Mouse (Mus musculus): Measurements from ENCODE around the gene Alcam.
A peak's percentile ranks its signal among the peaks of the same experiment; 100 is the strongest.

Alcam gene

GRCm38 (mm10) chr16:52368521-52368920, 85.4 kb downstream of the Alcam start:
- no peak for DNase-seq (ENCODE audit: low read depth, low spot score)

GRCm38 (mm10) chr16:52366915-52367314, 87.0 kb downstream of the Alcam start:
- DNase-seq (ENCODE audit: low read depth, low spot score) = no peak

GRCm38 (mm10) chr16:52363944-52364511, 89.8 kb downstream of the Alcam start:
- no peak for DNase-seq (ENCODE audit: low read depth, low spot score)

- DNase-seq (ENCODE audit: low read depth, low spot score) = no peak
Measured at GRCm38 (mm10) chr16:52343467-52344033, 110.3 kb downstream of the Alcam start.

DNA sequence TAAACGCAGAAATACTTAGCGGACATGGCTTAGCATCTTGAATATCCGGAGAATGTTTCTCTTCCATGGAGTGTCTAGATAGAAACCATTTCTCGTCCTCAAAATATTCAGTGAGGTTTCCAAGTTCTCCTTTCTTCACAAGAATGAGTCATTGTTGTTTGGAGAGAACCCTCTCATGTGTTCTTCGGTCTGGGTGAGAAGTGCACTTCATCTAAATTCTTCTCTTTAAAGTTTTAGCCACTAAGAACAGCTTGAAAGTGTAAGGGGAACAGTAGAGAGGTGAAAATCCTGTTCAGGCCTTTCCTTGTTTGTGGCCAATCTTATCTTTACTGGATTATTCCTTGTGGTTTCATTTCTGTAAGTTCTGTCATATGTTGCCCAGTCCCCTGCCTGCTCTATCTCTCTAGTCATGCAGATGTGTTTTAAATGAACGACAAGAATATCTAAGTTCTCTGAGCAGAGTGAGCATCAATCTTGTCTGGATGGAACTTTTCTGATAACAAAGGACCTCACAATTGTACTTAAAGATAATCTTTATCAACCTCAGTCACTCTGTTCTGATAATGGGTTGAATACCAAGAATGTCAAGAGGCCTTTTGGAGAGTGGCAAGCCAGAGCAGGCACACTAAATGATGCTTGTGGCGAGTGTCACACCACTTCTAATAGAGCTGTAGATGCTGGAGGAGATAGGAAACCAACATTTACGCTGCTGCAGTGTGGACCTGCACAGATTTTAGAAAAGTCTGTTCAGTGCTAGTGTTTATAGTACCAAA, 111.0 kb downstream of the Alcam start:
- DNase-seq (ENCODE audit: low read depth, low spot score) = no peak

GRCm38 (mm10) chr16:52334084-52334483, 119.8 kb downstream of the Alcam start:
- DNase-seq (ENCODE audit: low read depth, low spot score) = no peak

DNA sequence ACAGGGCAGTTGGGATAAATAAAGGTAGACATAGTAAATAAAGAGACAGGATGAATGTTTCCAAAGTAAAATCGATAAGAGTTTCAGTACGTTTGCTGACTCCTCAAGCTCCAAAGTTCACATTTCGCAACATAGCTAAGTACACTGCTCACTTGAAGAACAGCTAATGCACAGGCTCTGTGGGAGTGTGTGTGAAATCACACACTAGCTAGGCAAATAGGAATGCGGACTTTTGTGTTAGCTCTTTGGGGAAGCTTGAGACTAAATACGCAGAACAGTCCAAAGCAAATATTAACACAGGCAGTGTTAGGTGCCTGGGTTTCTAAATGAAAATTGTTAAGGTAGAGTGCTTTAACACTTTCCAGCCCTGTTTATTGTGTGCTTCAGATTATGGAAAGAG, 120.2 kb downstream of the Alcam start:
- no peak for DNase-seq (ENCODE audit: low read depth, low spot score)

- DNase-seq (ENCODE audit: low read depth, low spot score) = no peak
Measured at GRCm38 (mm10) chr16:52331341-52331830, 122.5 kb downstream of the Alcam start.

DNA sequence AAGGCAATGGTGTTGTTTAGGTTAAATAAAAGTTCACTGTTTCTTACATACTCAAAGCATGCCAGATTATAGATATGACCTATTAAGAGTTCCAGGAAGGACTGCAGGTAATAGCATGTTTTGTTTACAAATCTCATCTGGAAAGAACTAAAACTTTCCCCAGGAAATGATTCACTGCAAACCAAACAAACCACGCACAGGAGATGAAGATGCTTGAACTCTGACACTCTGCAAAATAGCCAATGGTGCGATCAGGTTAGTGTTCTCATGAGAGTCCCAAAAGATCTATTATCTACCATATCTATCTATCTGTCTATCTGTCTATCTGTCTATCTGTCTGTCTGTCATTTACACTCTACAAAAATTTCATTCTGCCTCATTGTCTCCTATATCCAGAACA, 124.5 kb downstream of the Alcam start:
- no peak for DNase-seq (ENCODE audit: low read depth, low spot score)

GRCm38 (mm10) chr16:52319229-52319628, 134.6 kb downstream of the Alcam start:
- DNase-seq (ENCODE audit: low read depth, low spot score) = no peak

DNA sequence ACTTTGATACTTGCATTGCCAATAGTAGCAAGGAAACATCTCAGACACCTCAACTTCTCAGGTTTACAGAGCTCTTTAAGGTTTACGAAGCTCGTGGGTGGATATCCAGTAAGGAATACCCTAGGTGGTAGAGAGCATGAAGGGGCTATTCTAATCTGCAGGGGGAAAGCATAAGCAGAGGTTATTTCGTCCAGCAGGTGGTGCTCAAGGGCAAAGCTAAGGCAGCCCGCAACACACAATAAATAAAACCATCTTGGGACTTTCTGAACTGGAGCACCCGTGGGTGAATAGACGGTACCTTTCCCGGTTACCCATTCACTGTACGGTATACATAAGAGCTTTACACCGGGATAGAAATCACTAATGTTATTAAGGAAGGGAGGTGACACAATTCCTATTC, 142.8 kb downstream of the Alcam start:
- DNase-seq (ENCODE audit: low read depth, low spot score) = peak; percentile 15

DNA sequence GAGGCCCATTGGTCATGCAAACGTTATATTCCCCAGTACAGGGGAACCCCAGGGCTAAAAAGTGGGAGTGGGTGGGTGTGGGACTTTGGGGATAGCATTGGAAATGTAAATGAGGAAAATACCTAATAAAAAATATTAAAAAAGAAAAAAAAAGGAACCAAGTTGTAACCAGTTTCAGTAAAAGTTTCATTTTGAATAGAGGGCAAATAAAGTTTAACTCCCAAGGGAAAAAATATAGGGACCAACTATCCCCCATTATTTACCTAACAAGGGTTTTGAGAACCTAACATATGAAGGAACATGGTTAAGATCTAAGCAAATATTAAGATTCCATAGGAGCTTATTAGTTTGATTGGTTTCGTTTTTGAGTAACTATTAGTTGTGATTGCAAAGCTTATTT, 146.9 kb downstream of the Alcam start:
- DNase-seq (ENCODE audit: low read depth, low spot score) = no peak

- no peak for DNase-seq (ENCODE audit: low read depth, low spot score)
Measured at GRCm38 (mm10) chr16:52303532-52303902, 150.4 kb downstream of the Alcam start.

GRCm38 (mm10) chr16:52302790-52303531, 150.9 kb downstream of the Alcam start:
- DNase-seq (ENCODE audit: low read depth, low spot score) = no peak

GRCm38 (mm10) chr16:52301730-52302129, 152.1 kb downstream of the Alcam start:
- no peak for DNase-seq (ENCODE audit: low read depth, low spot score)

DNA sequence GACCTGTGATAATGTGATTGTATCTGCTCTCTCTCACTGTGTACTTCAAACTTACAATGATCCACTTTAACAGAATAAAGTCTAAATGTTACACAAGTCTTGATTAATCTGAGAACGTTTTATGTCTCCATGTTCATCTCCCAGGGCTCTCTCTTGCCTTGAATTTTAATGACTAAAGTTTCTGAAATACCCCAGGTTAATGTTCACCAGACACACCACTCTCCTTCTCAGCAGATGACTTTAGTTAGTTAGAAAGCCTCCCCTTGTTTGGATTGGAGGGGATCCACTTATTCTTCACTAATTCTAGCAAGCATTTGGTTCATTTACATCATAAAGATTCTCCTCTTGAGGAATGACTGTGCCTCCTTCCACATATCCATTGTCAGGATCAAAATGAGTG, 157.5 kb downstream of the Alcam start:
- DNase-seq (ENCODE audit: low read depth, low spot score) = no peak

DNA sequence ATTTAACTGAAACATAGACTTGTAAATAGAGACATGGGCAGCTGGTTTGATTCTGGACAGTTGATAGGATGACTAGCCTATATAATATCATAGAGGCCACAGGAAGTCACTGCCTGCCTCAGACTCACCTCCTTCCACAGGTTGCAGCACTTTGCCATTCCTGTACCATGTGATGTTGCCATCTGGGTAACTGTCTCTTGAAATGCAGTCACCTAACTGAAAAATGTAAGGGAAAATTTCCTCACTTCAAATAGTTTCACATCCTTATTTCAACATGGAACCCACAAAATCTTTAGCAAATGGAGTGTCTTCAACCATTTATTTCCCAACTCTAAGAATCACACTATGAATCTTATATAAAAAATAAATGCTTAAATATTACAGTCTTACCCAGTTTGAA, 158.3 kb downstream of the Alcam start:
- DNase-seq (ENCODE audit: low read depth, low spot score) = no peak

GRCm38 (mm10) chr16:52292440-52293048, 161.3 kb downstream of the Alcam start:
- no peak for DNase-seq (ENCODE audit: low read depth, low spot score)

DNA sequence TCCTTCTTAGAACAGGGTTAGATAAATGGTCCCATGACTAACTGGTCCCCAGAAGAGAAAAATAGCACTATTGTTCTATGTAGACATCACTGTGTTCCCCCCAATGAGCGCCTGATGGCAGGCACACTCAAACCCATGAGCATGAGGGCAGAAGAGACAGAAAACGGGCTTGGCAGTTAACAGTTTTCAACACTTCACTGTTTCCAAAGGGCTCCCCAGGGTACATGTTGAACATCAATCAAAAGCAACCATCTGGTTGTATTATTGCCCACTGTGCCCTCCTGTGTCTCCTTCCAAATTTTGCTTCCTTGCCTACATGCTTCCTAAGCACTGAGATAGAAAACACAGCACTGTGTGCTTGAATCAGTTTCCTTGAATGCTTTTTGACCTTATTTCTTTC, 173.7 kb downstream of the Alcam start:
- no peak for DNase-seq (ENCODE audit: low read depth, low spot score)

GRCm38 (mm10) chr16:52265066-52265465, 188.8 kb downstream of the Alcam start:
- no peak for DNase-seq (ENCODE audit: low read depth, low spot score)

DNA sequence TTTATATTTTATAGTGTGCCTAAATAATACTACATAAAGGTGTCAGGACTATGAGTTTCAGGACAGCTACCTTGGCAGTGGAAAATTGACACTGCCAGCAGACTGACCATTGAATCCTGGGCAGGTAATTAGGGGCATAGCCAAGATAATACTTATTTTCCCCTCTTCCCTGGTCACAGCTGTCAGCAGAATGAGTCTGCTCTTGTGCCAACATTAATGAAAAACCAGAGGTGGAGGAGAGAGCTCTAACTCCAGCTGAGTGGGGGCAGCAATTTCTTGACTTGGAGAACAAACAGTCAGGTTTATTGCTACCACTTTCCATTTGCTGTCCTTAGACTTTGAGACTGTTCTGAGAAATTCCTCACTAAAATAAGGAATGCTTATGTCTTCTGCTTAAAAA, 190.1 kb downstream of the Alcam start:
- DNase-seq (ENCODE audit: low read depth, low spot score) = no peak

GRCm38 (mm10) chr16:52262582-52262981, 191.3 kb downstream of the Alcam start:
- no peak for DNase-seq (ENCODE audit: low read depth, low spot score)

All from retina, adult 2 months (tissue).